Mouse (Mus musculus) heart, postnatal 0 days (tissue): ENCODE measurements around the gene Frem1. TPM values are rescaled to one million over a fixed set of nuclear protein-coding genes. Genes with fewer than 3 reads are reported as not detected.

Experiments
- ATAC-seq: fragments of 200-750 bp; cut with Nextera tagmentation; 2 replicates; pipeline ENCODE4 v1.8.0; 2017; ENCODE audit warnings: low read depth, moderate number of reproducible peaks, moderate library complexity; ENCODE audit not compliant: insufficient read depth
- DNase-seq: peaks from one replicate; pipeline ENCODE4 v3.0.0-alpha.2; 2016; ENCODE audit warnings: low spot score
- H3K27ac ChIP-seq: fragments of 300-500 bp; sonication (generic); 2 replicates; pipeline ENCODE4 v1.5.1; 2014; ENCODE audit warnings: low read depth, mild to moderate bottlenecking
- H3K27me3 ChIP-seq: fragments of 300-500 bp; sonication (generic); 2 replicates; pipeline ENCODE4 v1.6.1; 2014; ENCODE audit warnings: low read length, mixed read lengths; ENCODE audit not compliant: control insufficient read depth, insufficient read depth
- H3K36me3 ChIP-seq: fragments of 300-500 bp; sonication (generic); replicated peaks from 2 replicates; pipeline ENCODE4 v1.6.1; 2014; ENCODE audit warnings: low read length, mixed read lengths; ENCODE audit not compliant: control insufficient read depth, insufficient read depth
- H3K4me1 ChIP-seq: fragments of 300-500 bp; sonication (generic); 2 replicates; pipeline ENCODE4 v1.6.1; 2014; ENCODE audit warnings: antibody characterized with exemption; ENCODE audit not compliant: control insufficient read depth, insufficient read depth
- H3K4me2 ChIP-seq: fragments of 300-500 bp; sonication (generic); 2 replicates; pipeline ENCODE4 v1.6.1; 2014; ENCODE audit warnings: low read depth, mild to moderate bottlenecking, low read length, moderate library complexity
- H3K4me3 ChIP-seq: fragments of 300-500 bp; sonication (generic); 2 replicates; pipeline ENCODE4 v1.5.1; 2014; ENCODE audit warnings: low read depth, low read length
- H3K9ac ChIP-seq: fragments of 300-500 bp; sonication (generic); replicated peaks from 2 replicates; pipeline ENCODE4 v1.6.1; 2014; ENCODE audit warnings: low read depth, low read length, mixed read lengths
- H3K9me3 ChIP-seq: fragments of 300-500 bp; sonication (generic); replicated peaks from 2 replicates; pipeline ENCODE4 v1.6.1; 2016; ENCODE audit warnings: low read length; ENCODE audit not compliant: control insufficient read depth
- CTCF ChIP-seq: IDR thresholded peaks from 2 replicates; pipeline ENCODE4 v1.5.1; 2016; ENCODE audit warnings: antibody characterized with exemption, control low read depth, low read depth
- EP300 ChIP-seq: IDR thresholded peaks from 2 replicates; pipeline ENCODE4 v1.6.1; 2016; ENCODE audit warnings: antibody characterized with exemption, low read depth
- WGBS: fragments of 180-500 bp; shearing (Covaris S2); extraction: QIAGEN DNeasy Blood & Tissue Kit; methylation state at CpG from one replicate; pipeline ENCODE4 v1.1.7; 2014; 5-methylcytosine and 5-hydroxymethylcytosine counted together
- polyA plus RNA-seq: library from polyadenylated mRNA; unstranded; fragments of >200 nt; fragmentation: Nextera tagmentation; extraction: Ambion mirVana; gene quantifications from 2 replicates; pipeline ENCODE4 v1.2.1, GENCODE M21; 2015
- total RNA-seq: library from RNA; depleted of rRNA; stranded (reverse); fragments of >200 nt; gene quantifications from 2 replicates; pipeline ENCODE4 v1.2.3, GENCODE M21; 2014; ENCODE audit warnings: low replicate concordance

Frem1 gene
- total and polyA plus RNA-seq, 2 experiments from 2014 or later, result 1.1 to 10.3 TPM

DNA sequence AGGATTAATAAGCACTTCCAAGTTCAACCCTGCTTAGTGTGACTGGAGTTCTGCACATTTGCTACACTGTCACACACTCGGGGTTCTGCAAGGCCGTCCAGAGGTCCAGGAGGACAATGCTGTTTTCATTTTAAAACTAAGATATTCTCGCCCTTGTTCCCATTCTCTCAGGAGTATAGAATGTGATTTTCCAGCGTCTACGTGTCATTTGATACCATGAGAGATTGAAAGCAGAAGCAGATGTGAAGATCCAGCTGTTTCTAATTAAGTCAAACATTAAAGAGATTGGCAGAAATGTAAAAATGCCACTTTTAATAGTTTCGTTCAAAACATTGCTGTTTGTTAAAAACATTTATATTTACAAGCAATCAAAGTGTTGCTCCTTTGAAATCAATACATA lies 12.1 kb upstream of the Frem1 start:
- Histone ChIP-seq H3K4me3 (no peak overlapping the region), H3K9me3 (no peaks in the 10 kb centered on the region), H3K27me3 (no peaks in the 10 kb centered on the region), H3K4me2 (no peak overlapping the region), H3K9ac (no peak overlapping the region), H3K27ac (no peak overlapping the region), H3K4me1 (no peaks in the 10 kb centered on the region), H3K36me3 (no peaks in the 10 kb centered on the region)
- TF ChIP-seq CTCF (no peak), EP300 (no peak)
- DNase-seq (no peak), ATAC-seq (no peak)
- 53% methylated on average over 6 of the region's 6 CpGs for WGBS

DNA sequence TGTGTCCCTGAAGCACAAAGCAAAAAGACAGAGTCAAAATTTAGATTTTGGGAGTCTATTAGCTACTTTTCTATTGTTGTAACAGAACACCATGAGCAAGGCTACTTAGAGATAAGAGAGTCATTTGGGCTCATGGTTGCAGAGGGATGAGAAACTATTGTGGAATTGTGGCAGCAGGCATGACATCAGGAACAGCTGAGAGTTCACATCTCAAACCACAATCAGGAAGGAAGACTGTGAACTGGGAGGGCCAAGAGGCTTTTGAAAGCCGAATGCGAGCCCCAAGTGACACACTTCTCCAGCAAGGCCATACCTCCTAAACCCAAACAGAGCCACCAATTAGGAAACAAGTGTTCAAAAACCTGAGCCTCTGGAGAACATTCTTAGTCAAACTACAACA lies 9.4 kb upstream of the Frem1 start:
- TF ChIP-seq EP300 (no peak), CTCF (no peak)
- H3K27me3 ChIP-seq, result no peaks in the 10 kb centered on the region
- no peak overlapping the region for H3K4me3 ChIP-seq
- ATAC-seq (no peak), DNase-seq (no peak)
- WGBS, result 59% methylated on average over 2 of the region's 2 CpGs
- H3K4me2 ChIP-seq, result no peak overlapping the region
- H3K4me1 ChIP-seq, result no peaks in the 10 kb centered on the region
- no peaks in the 10 kb centered on the region for H3K9me3 ChIP-seq
- H3K27ac ChIP-seq, result no peak overlapping the region
- H3K36me3 ChIP-seq, result no peaks in the 10 kb centered on the region
- no peak overlapping the region for H3K9ac ChIP-seq

DNA sequence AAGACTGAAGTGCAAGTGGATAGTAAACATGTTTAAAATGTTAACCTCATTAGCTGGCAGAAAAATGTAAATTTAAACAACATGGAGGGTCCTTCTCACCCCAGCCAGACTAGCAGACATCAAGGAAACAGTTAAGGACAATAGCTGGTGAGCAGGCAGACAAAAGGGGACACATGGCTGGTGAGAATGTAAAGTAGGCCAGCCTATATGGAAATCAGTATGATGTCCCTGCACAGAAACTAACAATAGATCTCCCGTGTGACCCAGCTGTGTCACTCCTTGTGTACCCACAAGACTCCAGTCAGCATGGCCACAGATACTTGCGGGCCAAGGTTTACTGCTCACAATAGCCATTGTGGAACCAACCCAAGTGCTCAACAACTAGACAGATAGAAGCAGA lies 6.5 kb upstream of the Frem1 start:
- TF ChIP-seq EP300 (no peak), CTCF (no peak)

DNA sequence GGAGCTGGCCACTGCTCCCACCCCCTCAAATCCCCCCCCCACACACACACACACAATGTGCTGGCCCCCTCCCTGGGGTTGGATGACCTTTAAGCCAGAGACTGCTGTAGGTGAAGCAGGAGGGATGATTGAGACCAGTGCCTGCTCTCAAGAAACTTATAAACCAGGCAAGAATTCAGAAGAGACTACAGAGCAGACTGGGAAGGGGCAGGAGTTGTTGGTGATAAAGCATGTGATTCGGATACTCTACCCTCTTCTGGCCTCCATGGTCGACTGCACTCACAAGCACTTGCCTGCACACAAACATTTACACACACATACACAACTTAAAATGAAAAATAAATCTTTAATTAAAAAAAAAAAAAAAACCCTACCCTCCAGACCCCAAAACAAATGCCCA lies 6.0 kb upstream of the Frem1 start:
- ATAC-seq, result no peak

More for the DNA sequence above, 6.5 kb upstream of the Frem1 start:
- ATAC-seq, result no peak
- Histone ChIP-seq H3K4me3 (no peak overlapping the region), H3K27ac (no peak overlapping the region), H3K27me3 (no peaks in the 10 kb centered on the region), H3K4me1 (no peaks in the 10 kb centered on the region), H3K9me3 (no peaks in the 10 kb centered on the region), H3K9ac (no peak overlapping the region), H3K36me3 (no peaks in the 10 kb centered on the region), H3K4me2 (no peak overlapping the region)
- WGBS, result 68% methylated on average over 2 of the region's 2 CpGs
- DNase-seq, result no peak

DNA sequence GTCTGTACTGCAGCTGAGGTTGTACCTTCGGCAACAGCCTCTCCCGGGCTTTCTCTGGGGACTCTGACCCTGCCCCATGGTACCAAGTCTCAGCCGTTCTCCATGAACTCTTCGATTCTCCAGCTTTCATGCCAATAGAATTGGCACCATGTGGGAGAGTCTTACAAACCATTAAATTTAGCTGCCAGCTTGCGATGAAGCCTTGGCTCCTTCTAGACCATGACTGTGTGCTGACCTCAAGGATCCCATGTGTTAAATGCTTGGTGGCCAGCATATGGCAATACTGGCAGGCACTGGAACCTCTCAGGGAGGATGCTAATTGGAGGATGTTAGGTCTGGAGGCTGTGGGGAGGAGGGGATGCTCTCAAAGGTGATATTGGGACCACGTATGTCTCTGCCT lies 4.4 kb upstream of the Frem1 start:
- ATAC-seq, result no peak
- TF ChIP-seq CTCF (no peak), EP300 (no peak)
- no peak for DNase-seq
- Histone ChIP-seq H3K27ac (no peak overlapping the region), H3K27me3 (no peaks in the 10 kb centered on the region), H3K36me3 (no peaks in the 10 kb centered on the region), H3K4me1 (no peaks in the 10 kb centered on the region), H3K4me2 (no peak overlapping the region), H3K9me3 (no peaks in the 10 kb centered on the region), H3K4me3 (no peak overlapping the region), H3K9ac (no peak overlapping the region)
- 90% methylated on average over 6 of the region's 6 CpGs for WGBS

More for the DNA sequence above, 6.0 kb upstream of the Frem1 start:
- H3K27ac ChIP-seq, result no peak overlapping the region
- WGBS, result 54% methylated on average over 2 of the region's 2 CpGs
- H3K27me3 ChIP-seq, result no peaks in the 10 kb centered on the region
- H3K4me3 ChIP-seq, result no peak overlapping the region
- no peak overlapping the region for H3K4me2 ChIP-seq
- no peak for DNase-seq
- H3K9ac ChIP-seq, result no peak overlapping the region
- TF ChIP-seq EP300, result no peak
- no peak for TF ChIP-seq CTCF
- H3K9me3 ChIP-seq, result no peaks in the 10 kb centered on the region
- H3K36me3 ChIP-seq, result no peaks in the 10 kb centered on the region
- H3K4me1 ChIP-seq, result no peaks in the 10 kb centered on the region

DNA sequence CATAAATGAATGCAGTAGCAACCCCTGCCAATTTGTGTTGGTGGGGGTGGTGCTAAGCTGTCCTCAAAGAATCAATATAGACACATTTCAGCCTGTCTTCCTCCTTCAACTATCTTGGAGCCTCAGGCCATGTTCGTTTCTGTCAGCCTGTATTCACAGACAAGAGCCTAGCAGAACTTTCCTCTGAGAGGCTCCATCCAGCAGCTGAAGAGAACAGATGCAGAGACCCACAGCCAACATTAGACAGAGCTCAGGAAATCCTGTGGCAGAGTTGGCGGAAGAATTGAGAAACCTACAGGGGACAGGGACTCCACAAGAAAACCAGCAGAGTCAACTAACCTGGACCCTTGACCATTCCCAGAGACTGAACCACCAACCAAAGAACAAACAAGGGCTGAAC lies 3.3 kb upstream of the Frem1 start:
- ATAC-seq (no peak), DNase-seq (no peak)
- no peak overlapping the region for H3K27ac ChIP-seq
- H3K36me3 ChIP-seq, result no peaks in the 10 kb centered on the region
- H3K9ac ChIP-seq, result no peak overlapping the region
- no peaks in the 10 kb centered on the region for H3K4me1 ChIP-seq
- H3K4me2 ChIP-seq, result no peak overlapping the region
- TF ChIP-seq EP300 (no peak), CTCF (no peak)
- H3K4me3 ChIP-seq, result no peak overlapping the region
- no peaks in the 10 kb centered on the region for H3K27me3 ChIP-seq
- no peaks in the 10 kb centered on the region for H3K9me3 ChIP-seq
- 43% methylated on average over 2 of the region's 2 CpGs for WGBS
